Mouse (Mus musculus): ENCODE data around the gene Scrn2.

Gene Scrn2

GRCm38 (mm10) chr11:97029686-97030417, at the start of gene Scrn2:
Gene Scrn2 (plus strand): TSS chr11:97029938.
- peak in 1 of 2 experiments; percentile 70 for DNase-seq (ENCODE audit: low spot score in 2 of 2)

DNA sequence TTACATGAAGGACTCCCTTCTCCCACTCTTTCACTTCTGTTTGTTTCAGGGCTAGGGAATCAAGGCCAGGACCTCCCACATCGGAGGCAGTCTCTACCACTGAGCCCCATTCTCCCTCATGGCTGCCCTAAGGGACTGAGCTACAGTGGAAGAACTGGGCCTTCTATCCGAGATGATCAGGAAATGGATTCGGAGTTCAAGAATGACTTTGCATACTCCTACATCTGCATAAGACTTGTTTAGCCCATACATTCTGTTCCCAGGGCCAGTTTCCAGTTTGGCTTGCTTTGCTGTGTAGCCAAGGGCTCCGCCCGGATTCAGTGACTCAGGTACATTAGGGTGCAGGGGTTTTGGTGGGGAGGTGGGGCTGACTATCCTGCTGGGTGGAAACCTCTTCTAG, 49.7 kb upstream of the Scrn2 start:
- DNase-seq (ENCODE audit: low spot score in 2 of 2) = no peak

DNA sequence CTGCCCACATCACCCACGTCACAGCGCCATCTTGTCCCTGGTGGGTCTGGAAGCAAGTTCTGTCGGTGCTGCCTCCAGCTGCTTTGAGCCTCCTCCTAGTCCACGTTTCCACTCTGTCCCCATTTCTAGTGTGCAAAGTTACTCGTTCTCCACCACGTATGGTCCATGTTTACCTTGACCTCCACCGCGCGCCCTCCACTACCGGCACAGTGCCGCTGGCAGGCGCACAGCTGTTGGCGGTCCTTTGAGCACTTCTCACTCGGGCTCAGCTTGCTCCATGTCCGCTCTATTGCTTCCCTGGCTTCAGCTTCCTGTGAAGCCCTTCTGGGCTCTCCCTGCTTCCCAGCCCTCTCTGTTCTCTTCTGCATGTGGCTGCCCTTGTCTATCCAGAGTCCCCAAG, 48.3 kb upstream of the Scrn2 start:
- DNase-seq (ENCODE audit: low spot score in 2 of 2) = no peak

DNA sequence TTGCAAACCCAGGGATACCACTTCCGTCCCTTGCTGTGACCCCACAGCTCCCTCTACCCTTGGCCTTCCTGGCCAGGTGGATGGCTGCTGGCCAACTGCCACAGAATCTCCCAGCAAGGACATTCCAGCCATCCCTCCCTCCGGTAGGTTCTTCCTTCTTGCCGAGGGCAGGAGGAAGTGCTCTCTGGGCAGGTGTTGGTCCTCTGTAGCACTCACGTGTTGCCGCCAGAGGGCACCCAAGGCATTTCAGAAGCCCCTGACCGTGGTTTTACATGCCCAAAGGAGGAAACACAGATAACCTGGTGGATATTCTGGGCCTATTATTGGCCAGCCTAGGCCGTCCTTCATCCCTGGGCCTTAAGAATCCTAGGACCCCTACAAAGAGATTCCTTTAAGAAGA, 47.4 kb upstream of the Scrn2 start:
- peak in 1 of 2 experiments; percentile 83 for DNase-seq (ENCODE audit: low spot score in 2 of 2)

DNA sequence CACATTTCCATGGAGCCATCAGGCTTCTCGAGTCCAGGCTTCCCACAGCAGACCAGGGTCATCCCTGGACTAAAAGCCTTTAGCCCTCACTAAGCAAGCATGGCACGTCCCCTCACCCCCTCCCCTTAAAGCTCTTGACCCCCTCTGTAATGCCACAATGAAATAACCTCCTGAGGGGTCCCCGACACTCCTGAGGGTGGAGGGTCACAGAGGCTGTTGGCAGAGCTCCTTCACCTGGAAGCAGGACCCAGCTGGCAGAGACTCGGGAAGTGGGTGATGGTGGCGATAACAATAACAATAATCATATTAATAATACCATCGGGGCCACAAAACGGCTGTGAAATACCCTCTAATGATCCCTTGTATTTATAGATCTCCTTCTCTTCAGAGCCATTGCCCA, 46.9 kb upstream of the Scrn2 start, which contains the start of gene Sp2:
Gene Sp2 (minus strand): TSS at position 101 of the 400 bp plus-strand sequence.
- no peak for DNase-seq (ENCODE audit: low spot score in 2 of 2)

DNA sequence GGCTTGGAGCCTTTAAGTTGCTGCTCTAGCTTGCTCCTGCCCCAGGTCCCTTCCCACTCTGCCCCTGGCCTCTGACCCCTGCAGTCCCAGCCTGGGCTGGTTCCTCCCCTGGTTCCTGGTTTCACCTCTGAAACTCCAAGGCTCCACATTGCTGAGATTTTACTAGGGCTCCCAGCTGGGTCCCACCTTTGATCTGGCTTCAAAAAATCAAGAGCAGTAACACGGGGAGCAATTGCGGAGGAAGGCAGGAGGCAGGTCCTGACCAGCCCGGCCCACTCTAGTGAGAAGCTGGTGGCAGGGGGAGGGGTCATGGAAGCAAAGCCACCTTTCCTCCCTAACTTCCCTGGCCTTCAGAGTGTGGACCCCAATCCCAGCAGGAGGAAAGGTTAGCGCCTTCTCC, 44.8 kb upstream of the Scrn2 start:
- no peak for DNase-seq (ENCODE audit: low spot score in 2 of 2)

DNA sequence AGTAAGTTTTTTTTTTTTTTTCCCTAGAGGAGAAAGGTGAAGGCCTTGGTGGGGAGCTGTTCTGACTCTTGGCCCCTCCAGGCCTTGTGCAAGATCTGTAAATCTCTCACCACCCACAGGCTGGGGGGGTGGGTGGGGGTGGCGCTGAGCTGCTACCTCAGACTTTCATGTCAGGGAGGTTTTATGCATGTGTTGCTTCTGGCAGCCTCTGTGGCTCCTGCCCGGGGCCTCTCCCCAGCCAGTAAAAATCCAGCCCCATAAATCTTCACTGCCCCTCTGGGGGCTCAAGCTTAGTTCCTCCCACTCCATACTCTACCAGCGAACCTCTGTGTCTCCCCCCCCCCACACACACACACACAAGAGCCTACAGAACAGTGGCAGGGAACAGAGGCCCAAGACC, 43.3 kb upstream of the Scrn2 start:
- no peak for DNase-seq (ENCODE audit: low spot score in 2 of 2)

DNA sequence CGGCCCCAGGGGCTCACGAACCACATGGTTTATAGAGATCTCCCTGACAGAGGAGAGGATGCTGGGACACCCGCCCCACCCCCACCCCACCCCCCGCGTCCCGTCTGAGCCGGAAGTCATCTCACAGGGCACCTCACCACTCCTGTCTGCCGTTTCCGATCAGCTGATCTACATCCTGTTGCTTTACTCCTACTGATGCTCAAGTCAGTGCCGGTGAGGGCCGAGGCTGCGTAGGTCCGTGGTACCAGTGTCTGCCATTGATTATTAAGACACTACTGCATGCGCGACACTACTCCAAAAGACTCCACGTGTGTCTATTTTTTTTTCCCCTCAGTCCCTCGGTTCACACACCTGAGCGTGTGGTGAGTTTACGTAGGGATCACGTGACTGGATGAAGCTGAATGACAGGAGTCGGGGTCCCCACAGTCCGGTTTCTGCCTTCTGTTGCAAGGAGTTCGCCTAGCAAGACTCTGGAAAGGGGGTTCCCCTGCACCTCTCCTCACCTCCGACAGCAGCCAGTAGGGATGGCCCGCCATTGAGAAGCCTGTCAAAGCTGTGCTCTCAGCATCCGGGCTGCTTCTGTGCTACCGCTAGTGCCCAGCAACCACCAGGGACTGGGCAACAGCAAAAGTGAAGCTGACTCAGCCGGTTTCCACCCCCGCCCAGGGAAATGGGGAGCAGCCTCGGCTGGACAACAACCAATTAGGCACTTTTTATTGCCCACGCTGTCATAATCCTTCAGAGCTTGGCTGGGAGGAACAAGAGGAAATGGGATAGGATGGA, 41.7 kb upstream of the Scrn2 start:
- DNase-seq (ENCODE audit: low spot score in 2 of 2) = peak in 1 of 2 experiments; percentile 36

GRCm38 (mm10) chr11:96991501-96991900, 38.2 kb upstream of the Scrn2 start:
- DNase-seq (ENCODE audit: low spot score in 2 of 2) = no peak

DNA sequence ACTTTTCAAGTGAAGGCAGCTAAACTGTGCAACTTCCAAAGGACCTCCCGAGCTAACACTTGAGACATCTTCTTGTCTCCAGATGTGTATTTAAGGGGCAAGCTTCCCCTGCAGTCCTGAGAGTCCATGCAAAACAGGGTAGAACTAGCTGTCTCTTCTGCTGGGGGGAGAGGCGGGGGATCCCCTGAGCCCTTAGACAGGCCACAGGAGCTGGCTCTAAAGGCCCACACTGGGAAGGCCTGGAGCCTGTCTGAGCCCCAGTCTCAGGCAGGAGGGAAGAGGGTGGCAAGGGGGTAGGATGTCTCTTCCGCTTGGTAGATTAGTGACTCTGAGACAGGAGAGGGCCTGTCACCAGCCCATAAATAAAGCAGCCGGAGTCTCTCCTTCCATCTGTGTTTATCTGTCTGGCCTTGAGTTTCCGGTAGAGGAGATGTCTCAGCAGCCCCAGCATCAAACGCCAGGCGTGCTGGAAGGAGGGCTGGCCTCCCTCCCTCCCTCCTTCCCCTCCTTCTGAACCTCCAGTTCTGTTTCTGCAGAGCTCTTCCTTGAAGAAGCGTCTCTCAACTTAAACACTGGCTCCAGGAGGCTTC, 36.9 kb upstream of the Scrn2 start:
- DNase-seq (ENCODE audit: low spot score in 2 of 2) = no peak

DNA sequence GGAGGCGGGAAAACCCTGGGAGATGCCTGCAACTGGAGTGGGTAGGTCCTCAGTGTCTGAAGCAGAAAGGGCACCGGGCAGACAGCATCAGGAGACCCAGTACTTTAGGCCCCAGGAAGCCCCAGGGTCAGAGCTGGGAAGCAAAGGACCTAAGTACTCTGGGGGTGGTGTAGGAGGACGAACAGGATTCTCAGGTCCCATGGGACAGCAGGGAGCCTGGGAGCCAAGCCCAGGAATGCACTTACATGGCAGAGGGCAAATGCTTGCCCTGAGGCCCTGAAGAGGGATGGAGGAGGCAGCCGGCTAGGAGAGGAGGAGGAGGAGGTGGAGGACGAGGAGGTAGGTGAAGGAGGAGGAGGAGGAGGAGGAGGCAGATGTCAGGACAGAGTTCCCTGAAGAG, 34.7 kb upstream of the Scrn2 start:
- DNase-seq (ENCODE audit: low spot score in 2 of 2) = no peak

- no peak for DNase-seq (ENCODE audit: low spot score in 2 of 2)
Measured at GRCm38 (mm10) chr11:96995836-96996772, 33.6 kb upstream of the Scrn2 start.

DNA sequence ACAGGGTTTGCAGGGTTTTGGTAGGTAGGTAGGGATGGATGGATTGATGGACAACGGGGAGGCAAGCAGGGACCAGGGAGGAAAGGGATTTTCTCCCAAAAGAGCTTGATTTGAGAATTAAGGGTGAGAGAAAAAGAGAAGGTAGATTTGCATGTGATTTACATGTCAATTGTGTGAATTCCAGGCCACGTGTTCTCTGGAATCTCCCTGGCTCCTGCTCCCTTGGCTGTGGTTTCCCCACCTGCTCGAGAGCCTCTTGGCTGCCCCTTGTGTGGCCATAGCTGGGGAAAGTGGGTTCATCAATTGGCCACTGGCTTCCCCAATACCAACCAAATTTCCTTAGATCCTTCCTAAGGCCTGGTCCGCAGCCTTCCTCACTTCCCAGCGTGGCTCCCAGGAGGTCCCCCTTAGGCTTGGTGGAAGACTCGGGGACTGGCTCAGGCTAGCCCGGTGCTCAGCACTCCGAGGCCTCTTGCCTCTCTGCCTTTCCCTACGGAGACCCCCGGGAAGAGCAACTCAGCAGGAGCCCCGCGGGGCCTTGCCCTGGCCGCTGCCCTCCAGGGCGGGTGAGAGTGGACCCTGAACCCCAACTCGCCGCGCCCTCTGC, 32.9 kb upstream of the Scrn2 start:
- no peak for DNase-seq (ENCODE audit: low spot score in 2 of 2)

GRCm38 (mm10) chr11:96997380-96997956, 32.3 kb upstream of the Scrn2 start:
- no peak for DNase-seq (ENCODE audit: low spot score in 2 of 2)

- DNase-seq (ENCODE audit: low spot score in 2 of 2) = no peak
Measured at GRCm38 (mm10) chr11:97003170-97003569, 26.6 kb upstream of the Scrn2 start.

- DNase-seq (ENCODE audit: low spot score in 2 of 2) = no peak
Measured at GRCm38 (mm10) chr11:97007093-97007794, 22.5 kb upstream of the Scrn2 start.

- DNase-seq (ENCODE audit: low spot score in 2 of 2) = no peak
Measured at GRCm38 (mm10) chr11:97009198-97009790, 20.4 kb upstream of the Scrn2 start.

DNA sequence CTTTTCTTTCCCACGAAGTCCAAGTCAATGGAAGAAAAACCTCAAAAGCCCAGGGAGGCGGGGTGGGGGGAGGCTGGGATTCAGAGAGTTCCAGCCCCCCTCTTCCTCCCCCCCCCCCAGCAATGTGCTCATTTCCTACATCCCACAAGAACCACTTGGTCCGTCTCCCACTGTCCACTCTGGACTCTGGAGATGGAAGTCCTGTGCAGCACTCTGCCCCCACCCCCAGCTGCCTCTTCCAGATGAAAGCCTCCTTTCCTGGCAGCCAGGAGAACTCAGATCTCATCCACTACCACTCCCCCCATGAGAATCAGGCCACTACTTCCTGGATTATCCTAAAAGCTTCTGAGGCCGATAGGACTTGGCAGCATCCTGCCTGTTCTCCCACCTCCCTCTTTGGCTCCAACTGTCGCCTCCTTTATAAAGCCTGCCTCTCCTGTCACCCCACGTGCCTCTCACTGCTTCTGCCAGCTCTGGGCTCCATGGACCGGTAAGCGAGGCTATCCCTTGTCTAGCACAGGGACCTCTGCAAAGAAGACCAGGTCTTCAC, 16.5 kb upstream of the Scrn2 start, which contains the start of gene Sp6:
Gene Sp6 (plus strand): TSS at position 274 of the 550 bp plus-strand sequence.
- DNase-seq (ENCODE audit: low spot score in 2 of 2) = no peak
